Mouse (Mus musculus): ENCODE measurements around the gene Zfp30.

Zfp30 gene

GRCm38 (mm10) chr7:29783871-29784551 lies at the start of gene Zfp30:
Gene Zfp30 (plus strand): TSS chr7:29783998.
- peak; percentile 90 for DNase-seq

GRCm38 (mm10) chr7:29742258-29742657 lies 41.5 kb upstream of the Zfp30 start:
- no peak for DNase-seq

GRCm38 (mm10) chr7:29760476-29760875 lies 23.3 kb upstream of the Zfp30 start:
- no peak for DNase-seq

GRCm38 (mm10) chr7:29764702-29765101 lies 19.1 kb upstream of the Zfp30 start:
- no peak for DNase-seq

- peak; percentile 85 for DNase-seq
Observed at GRCm38 (mm10) chr7:29767058-29767686, 16.6 kb upstream of the Zfp30 start.

- DNase-seq = peak; percentile 87
Observed at GRCm38 (mm10) chr7:29768090-29768900, 15.5 kb upstream of the Zfp30 start, which contains the start of gene Zfp84. Gene Zfp84 (plus strand): TSS chr7:29768552.

- DNase-seq = no peak
Observed at GRCm38 (mm10) chr7:29768980-29769379, 14.8 kb upstream of the Zfp30 start.

- no peak for DNase-seq
Observed at GRCm38 (mm10) chr7:29773503-29773902, 10.3 kb upstream of the Zfp30 start.

GRCm38 (mm10) chr7:29774371-29774770 lies 9.4 kb upstream of the Zfp30 start:
- no peak for DNase-seq

GRCm38 (mm10) chr7:29776568-29776967 lies 7.2 kb upstream of the Zfp30 start:
- no peak for DNase-seq

GRCm38 (mm10) chr7:29777372-29777771 lies 6.4 kb upstream of the Zfp30 start:
- DNase-seq = no peak

- no peak for DNase-seq
Observed at GRCm38 (mm10) chr7:29785023-29785422, 1.2 kb downstream of the Zfp30 start.

- no peak for DNase-seq
Observed at GRCm38 (mm10) chr7:29785888-29786287, 2.1 kb downstream of the Zfp30 start.

- no peak for DNase-seq
Observed at GRCm38 (mm10) chr7:29792906-29793305, 9.1 kb downstream of the Zfp30 start.

- DNase-seq = no peak
Observed at GRCm38 (mm10) chr7:29807046-29807445, 23.2 kb downstream of the Zfp30 start.

- DNase-seq = no peak
Observed at GRCm38 (mm10) chr7:29812244-29812643, 28.4 kb downstream of the Zfp30 start.

GRCm38 (mm10) chr7:29814381-29814780 lies 30.6 kb downstream of the Zfp30 start:
- no peak for DNase-seq

- no peak for DNase-seq
Observed at GRCm38 (mm10) chr7:29815061-29815784, 31.4 kb downstream of the Zfp30 start.

- DNase-seq = peak; percentile 88
Observed at GRCm38 (mm10) chr7:29815910-29816429, 32.2 kb downstream of the Zfp30 start, which contains the start of gene Zfp790. Gene Zfp790 (plus strand): TSS chr7:29816114.

GRCm38 (mm10) chr7:29818619-29819254 lies 34.9 kb downstream of the Zfp30 start:
- peak; percentile 69 for DNase-seq

GRCm38 (mm10) chr7:29828001-29828400 lies 44.2 kb downstream of the Zfp30 start:
- no peak for DNase-seq

- DNase-seq = no peak
Observed at GRCm38 (mm10) chr7:29829804-29830203, 46.0 kb downstream of the Zfp30 start.
